Mouse (Mus musculus) hindbrain, embryonic 10.5 days (tissue): Measurements from ENCODE around the gene Pgbd5. TPM values are rescaled to one million over a fixed set of nuclear protein-coding genes. Genes with fewer than 3 reads are reported as not detected.

ENCODE experiments used
- DNase-seq: peaks from one replicate; pipeline ENCODE4 v3.0.0-alpha.2; 2017; ENCODE audit warnings: low spot score
- H3K27ac ChIP-seq: fragments of 300-500 bp; sonication (generic); 2 replicates; pipeline ENCODE4 v1.5.1; 2016; ENCODE audit warnings: mild to moderate bottlenecking, moderate library complexity
- H3K27me3 ChIP-seq: fragments of 300-500 bp; sonication (generic); 2 replicates; pipeline ENCODE4 v1.6.1; 2016; ENCODE audit warnings: mild to moderate bottlenecking; ENCODE audit not compliant: poor library complexity, insufficient read depth, severe bottlenecking
- H3K36me3 ChIP-seq: fragments of 300-500 bp; sonication (generic); 2 replicates; pipeline ENCODE4 v1.6.1; 2016; ENCODE audit warnings: mild to moderate bottlenecking, moderate library complexity
- H3K4me1 ChIP-seq: fragments of 300-500 bp; sonication (generic); replicated peaks from 2 replicates; pipeline ENCODE4 v1.6.1; 2016; ENCODE audit warnings: mild to moderate bottlenecking
- H3K4me3 ChIP-seq: fragments of 300-500 bp; sonication (generic); 2 replicates; pipeline ENCODE4 v1.5.1; 2016; ENCODE audit warnings: mild to moderate bottlenecking, moderate library complexity
- H3K9me3 ChIP-seq: fragments of 300-500 bp; sonication (generic); 2 replicates; pipeline ENCODE4 v1.6.1; 2016; ENCODE audit warnings: mild to moderate bottlenecking, moderate library complexity
- WGBS: fragments of 180-500 bp; shearing (Covaris S2); methylation state at CpG from one replicate; pipeline ENCODE4 v1.1.7; 2016; 5-methylcytosine and 5-hydroxymethylcytosine counted together
- polyA plus RNA-seq: library from polyadenylated mRNA; unstranded; fragments of >200 nt; fragmentation: Nextera tagmentation; extraction: Ambion mirVana; gene quantifications from 2 replicates; pipeline ENCODE4 v1.2.1, GENCODE M21; 2016

Gene Pgbd5
- polyA plus RNA-seq, 1 experiment from 2014 or later, result 2.7 TPM

DNA sequence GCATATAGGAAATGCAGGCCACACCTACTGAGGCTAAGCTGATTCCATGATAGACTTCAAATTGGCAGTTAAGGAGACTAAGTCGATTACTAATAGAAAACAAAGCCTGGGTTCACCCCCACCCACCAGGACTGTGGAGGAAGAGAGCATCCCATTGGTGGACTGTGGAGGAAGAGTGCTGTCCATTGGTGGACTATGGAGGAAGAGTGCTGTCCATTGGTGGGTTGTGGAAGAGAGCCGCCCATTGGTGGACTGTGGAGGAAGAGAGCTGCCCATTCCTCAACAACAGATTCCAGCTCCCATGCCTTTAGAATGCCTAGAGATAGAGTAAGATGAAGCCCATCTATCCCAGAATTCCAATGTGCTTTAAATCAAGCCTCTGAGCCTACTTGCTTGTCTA is 42.9 kb downstream of the Pgbd5 start:
- no peak for DNase-seq
- no peaks in the 10 kb centered on the region for H3K27me3 ChIP-seq
- H3K4me3 ChIP-seq, result no peak overlapping the region

DNA sequence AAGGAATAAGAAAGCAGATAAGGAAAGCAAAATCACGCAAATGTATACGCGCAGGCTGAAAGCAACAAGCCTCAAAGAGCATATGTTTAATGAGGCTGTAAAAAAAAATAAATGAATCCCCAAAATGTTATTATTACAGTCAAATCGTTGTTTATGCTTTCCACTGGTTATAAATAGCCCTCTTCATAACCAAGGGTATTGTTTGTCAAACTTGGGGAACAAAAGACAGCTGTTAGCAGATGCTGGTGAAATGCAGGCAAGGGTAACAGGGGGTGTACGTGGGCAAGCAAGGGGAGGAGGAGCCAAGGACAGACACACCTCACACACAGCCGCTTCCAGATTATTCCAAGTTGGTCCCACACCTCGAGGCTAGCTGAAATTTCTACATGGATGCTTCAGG is 44.1 kb downstream of the Pgbd5 start:
- Histone ChIP-seq H3K36me3 (no peaks in the 10 kb centered on the region), H3K27me3 (no peaks in the 10 kb centered on the region), H3K4me1 (peaks cover 15% of the 10 kb centered on the region), H3K4me3 (no peak overlapping the region), H3K9me3 (no peaks in the 10 kb centered on the region), H3K27ac (no peak overlapping the region)
- WGBS, result 87% methylated on average over 7 of the region's 7 CpGs
- DNase-seq, result no peak

More for the DNA sequence above, 42.9 kb downstream of the Pgbd5 start:
- Histone ChIP-seq H3K9me3 (no peaks in the 10 kb centered on the region), H3K36me3 (no peaks in the 10 kb centered on the region), H3K4me1 (peaks cover 15% of the 10 kb centered on the region), H3K27ac (no peak overlapping the region)
- 90% methylated on average over 2 of the region's 2 CpGs for WGBS

DNA sequence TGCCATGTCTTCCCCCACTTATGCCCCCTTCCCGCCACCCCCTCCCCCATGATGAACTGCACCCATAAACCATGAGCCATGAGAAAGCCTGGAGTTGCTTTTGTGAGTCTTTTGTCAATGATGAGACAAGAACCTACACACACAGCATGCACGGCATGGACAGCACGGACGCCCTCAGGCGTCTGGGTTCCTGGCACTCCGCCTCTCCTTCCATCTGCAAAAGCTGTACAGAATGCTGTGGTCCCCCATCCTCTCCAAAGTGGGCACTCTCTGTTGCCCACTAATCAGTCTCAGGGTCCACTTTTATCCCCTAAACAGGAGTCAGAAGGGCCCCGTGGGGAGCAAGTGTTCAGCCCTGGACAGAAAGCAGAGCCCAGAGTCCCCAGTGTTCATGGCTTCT is 44.5 kb downstream of the Pgbd5 start:
- Histone ChIP-seq H3K27ac (no peak overlapping the region), H3K4me3 (no peak overlapping the region), H3K4me1 (peaks cover 15% of the 10 kb centered on the region), H3K36me3 (no peaks in the 10 kb centered on the region), H3K9me3 (no peaks in the 10 kb centered on the region), H3K27me3 (no peaks in the 10 kb centered on the region)
- 90% methylated on average over 7 of the region's 7 CpGs for WGBS
- DNase-seq, result no peak

DNA sequence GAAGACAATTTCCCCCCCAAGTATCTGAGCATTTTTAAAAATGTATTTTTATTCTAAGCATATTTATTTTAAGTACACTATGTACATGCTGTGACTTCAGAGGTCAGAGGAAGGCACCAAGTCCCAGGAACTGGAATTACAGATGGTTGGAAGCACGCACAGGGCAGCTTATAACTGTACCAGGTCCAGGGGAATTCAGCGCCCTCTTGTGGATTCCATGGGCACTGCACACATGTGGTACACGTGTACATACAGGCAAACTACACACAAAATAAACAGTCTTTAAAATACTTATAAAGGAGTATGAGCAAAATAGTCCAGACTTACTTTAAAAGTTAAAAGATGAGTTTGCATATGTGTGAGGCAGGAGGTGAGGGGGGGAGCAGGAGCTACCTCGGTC is 45.5 kb downstream of the Pgbd5 start:
- Histone ChIP-seq H3K27ac (no peak overlapping the region), H3K36me3 (no peaks in the 10 kb centered on the region), H3K9me3 (no peaks in the 10 kb centered on the region), H3K4me3 (no peak overlapping the region), H3K27me3 (no peaks in the 10 kb centered on the region), H3K4me1 (peaks cover 15% of the 10 kb centered on the region)
- no peak for DNase-seq
- WGBS, result 80% methylated on average over 4 of the region's 4 CpGs

DNA sequence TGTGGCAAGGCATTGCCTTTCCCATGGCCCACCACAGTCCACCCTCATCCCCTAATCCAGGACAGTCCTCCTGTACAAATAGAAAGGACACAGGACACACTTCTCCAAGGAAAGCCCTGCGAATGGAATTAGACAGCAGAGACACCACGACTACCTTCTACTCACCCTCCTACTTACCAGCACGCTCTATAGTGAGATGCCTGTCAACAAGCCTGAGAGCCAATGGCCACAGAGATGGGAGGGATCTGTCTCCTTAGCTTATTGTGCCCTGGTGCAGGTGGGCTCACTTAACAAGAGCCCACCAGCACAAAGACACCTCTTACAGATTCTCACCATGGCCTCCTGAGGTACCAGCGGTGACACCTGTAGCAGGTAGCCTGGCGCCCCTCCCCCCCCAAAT is 46.4 kb downstream of the Pgbd5 start:
- WGBS, result 83% methylated on average over 5 of the region's 5 CpGs
- Histone ChIP-seq H3K27ac (no peak overlapping the region), H3K27me3 (no peaks in the 10 kb centered on the region), H3K36me3 (no peaks in the 10 kb centered on the region), H3K9me3 (no peaks in the 10 kb centered on the region), H3K4me3 (no peak overlapping the region), H3K4me1 (peaks cover 15% of the 10 kb centered on the region)
- no peak for DNase-seq

DNA sequence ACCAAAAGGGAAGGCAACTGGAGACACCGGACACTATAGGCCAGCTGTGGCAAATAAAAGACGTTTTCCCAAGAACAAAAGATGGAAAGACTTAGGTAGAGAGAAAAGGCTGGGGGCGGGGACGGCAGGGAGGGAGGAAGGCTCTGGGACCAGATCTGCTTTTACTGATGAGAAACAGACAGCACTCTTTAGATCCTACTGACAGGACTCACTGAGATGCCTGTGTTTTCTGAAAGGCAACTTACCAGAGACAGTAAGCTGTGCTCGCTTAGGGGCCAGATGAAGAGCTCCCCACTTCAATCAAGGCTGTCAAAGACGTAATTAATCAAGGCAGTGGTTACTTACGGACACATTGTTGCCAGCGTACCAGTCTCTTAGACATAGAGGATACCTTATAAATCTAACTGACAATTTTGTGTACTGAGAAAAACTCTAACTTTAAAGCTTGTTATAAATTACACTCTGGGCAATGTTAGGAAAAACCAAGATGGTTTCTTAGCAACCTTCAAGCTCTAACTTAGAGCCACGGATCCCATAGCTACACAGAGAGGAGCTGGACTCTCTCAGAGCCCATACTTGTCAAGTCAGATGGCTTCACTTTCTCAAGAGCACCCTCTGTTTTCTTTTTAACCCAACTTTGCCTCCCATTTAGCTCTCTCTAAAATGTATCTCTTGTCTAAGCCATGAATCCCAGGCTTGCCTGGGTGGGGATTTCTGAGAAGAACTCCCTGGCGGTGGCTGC is 47.0 kb downstream of the Pgbd5 start:
- WGBS, result 50% methylated on average over 10 of the region's 10 CpGs
- H3K4me1 ChIP-seq, result peaks cover 15% of the 10 kb centered on the region
- DNase-seq, result no peak
- no peaks in the 10 kb centered on the region for H3K36me3 ChIP-seq
- no peak overlapping the region for H3K4me3 ChIP-seq
- H3K27ac ChIP-seq, result no peak overlapping the region
- H3K27me3 ChIP-seq, result no peaks in the 10 kb centered on the region
- no peaks in the 10 kb centered on the region for H3K9me3 ChIP-seq

DNA sequence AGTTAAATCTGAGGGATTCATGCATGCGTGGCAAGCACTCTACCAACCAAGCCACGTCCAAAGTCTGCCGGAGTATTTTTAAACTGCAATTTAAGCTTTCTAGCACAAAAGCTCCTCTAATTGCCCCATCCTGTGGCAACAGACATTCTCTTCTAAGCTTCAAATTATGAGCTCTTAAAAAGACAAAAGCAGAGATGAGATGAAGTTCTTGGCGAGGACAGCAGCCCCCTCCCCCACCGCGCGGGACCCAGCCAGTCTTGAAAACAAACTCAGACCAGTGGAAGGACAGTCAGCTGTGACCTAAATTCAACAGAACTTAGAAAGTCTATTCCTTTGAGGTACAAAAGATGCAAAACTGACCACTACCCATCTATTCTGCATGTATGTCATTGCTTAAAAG is 48.3 kb downstream of the Pgbd5 start:
- 88% methylated on average over 7 of the region's 7 CpGs for WGBS
- H3K4me1 ChIP-seq, result peaks cover 15% of the 10 kb centered on the region
- no peaks in the 10 kb centered on the region for H3K9me3 ChIP-seq
- no peaks in the 10 kb centered on the region for H3K27me3 ChIP-seq
- no peak overlapping the region for H3K27ac ChIP-seq
- no peak overlapping the region for H3K4me3 ChIP-seq
- DNase-seq, result no peak
- H3K36me3 ChIP-seq, result no peaks in the 10 kb centered on the region

DNA sequence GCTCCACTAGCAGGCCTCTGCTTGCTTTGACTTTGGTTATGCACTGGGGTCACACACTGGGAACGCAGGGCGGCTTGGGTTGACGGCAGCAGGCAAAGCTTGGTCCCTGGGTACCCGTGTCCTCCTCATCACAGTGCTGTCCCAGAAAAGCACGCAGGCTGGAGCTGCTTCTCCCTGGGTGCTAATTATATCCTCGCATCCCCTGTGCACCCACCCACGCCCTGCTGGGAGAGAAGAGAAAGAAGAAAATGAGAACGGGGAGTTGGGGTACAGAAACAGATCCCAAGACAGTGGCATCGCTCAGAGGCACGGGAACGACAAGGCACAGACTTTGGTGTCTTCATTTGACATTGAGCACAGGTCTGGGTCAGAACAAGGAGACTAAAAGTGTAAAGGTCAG is 50.0 kb downstream of the Pgbd5 start:
- 88% methylated on average over 11 of the region's 11 CpGs for WGBS

DNA sequence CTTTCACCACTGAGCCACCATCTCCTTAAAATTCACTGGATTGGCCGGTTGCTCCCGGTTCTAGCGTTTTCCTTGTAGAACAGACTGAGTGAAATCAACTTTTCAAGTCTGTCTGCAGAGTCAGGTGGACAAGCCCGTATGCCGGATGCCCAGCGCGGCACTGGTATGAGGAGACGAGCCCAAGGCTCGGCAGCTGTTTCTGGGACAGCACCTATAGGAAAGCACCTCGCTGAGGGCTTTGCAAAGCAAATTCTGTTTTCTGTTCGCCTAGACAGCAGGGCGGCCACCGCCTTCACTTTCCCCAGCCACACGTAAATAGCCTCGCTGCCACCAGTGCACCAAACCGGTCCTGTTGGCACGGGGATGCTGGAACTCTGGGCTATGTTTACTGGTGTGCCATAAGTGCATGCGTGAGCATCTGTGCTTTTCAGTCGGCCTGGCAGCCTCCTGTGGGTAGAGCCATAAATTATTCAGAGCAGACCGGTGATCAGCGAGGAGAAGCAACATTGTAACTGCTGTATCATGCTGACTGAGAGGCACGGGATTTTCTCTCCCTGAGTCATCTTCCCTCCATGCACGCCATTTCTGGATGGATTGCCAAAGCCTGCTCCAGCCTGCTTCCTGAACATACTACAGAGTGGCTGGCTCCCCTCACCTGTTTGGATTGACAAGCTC is 53.1 kb downstream of the Pgbd5 start:
- no peak overlapping the region for H3K27ac ChIP-seq
- no peaks in the 10 kb centered on the region for H3K4me1 ChIP-seq
- H3K9me3 ChIP-seq, result no peaks in the 10 kb centered on the region
- WGBS, result 85% methylated on average over 23 of the region's 23 CpGs
- H3K27me3 ChIP-seq, result no peaks in the 10 kb centered on the region
- no peaks in the 10 kb centered on the region for H3K36me3 ChIP-seq
- no peak for DNase-seq
- no peak overlapping the region for H3K4me3 ChIP-seq

More for the DNA sequence above, 50.0 kb downstream of the Pgbd5 start:
- H3K27ac ChIP-seq, result no peak overlapping the region
- H3K9me3 ChIP-seq, result no peaks in the 10 kb centered on the region
- no peaks in the 10 kb centered on the region for H3K27me3 ChIP-seq
- DNase-seq, result no peak
- peaks cover 15% of the 10 kb centered on the region for H3K4me1 ChIP-seq
- H3K36me3 ChIP-seq, result no peaks in the 10 kb centered on the region
- H3K4me3 ChIP-seq, result no peak overlapping the region

DNA sequence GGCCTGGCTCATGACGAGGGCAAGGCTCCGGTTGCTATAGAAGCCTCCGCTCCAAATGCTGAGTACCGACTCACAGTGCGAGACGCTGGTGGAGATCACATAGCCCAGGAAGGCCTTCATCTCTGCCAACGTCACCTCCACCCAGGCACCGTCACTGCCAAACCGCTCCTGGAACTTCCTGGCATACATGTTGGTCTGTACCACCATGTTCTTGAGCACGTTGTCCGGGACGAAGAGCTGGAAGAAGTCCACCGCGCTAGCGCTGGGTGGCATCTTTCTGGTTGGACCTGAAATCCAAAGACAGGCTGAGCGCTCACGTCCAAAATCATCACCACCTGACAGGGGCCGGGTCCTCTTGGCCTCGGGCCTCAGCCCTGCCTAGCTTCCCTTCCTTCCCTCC is 55.1 kb downstream of the Pgbd5 start:
- Histone ChIP-seq H3K27ac (no peak overlapping the region), H3K4me3 (no peak overlapping the region), H3K4me1 (no peaks in the 10 kb centered on the region), H3K9me3 (no peaks in the 10 kb centered on the region), H3K27me3 (no peaks in the 10 kb centered on the region), H3K36me3 (no peaks in the 10 kb centered on the region)
- 94% methylated on average over 19 of the region's 19 CpGs for WGBS
- no peak for DNase-seq

DNA sequence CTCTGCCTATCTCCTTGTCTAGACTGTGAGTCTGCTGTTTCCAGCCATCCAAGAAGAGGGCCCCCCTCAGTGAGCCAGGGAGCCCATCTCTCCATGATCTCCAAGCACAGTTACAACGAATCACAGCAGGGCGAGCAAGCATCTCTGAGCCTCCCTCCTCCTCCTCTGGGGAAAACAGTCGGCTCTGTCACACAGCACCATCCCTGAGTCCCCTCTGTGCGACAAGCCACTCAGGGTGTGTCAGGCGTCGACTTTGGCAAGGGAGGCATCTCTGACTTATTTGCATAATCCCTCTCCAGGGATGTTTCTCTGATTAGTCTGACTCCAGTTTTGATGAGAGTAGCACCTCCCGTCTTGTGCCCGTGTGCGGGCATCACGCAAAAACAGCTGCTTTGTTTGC is 57.2 kb downstream of the Pgbd5 start:
- H3K4me1 ChIP-seq, result no peaks in the 10 kb centered on the region
- 65% methylated on average over 10 of the region's 10 CpGs for WGBS
- H3K4me3 ChIP-seq, result no peak overlapping the region
- H3K9me3 ChIP-seq, result no peaks in the 10 kb centered on the region
- H3K27me3 ChIP-seq, result no peaks in the 10 kb centered on the region
- no peaks in the 10 kb centered on the region for H3K36me3 ChIP-seq
- H3K27ac ChIP-seq, result no peak overlapping the region
- no peak for DNase-seq

DNA sequence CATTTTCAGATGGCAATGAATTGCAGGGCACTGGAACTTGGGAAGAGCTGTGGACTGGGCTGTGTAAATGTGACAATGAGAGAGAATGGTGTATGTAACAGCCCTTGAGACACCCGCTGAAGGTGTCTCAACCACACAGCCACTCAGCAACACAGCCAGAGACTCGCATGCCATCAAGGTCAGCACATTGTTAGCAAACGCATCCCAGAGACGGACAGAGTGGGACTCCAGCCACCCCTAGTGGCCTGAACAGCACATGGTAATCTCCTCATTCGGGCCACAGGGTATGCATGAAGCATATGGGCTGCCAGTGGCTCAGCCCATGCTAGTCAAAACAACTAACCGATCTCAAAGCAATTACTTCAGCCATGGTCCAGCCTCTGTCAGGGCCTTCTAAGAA is 60.2 kb downstream of the Pgbd5 start:
- 78% methylated on average over 6 of the region's 6 CpGs for WGBS
- H3K4me3 ChIP-seq, result no peak overlapping the region
- H3K36me3 ChIP-seq, result no peaks in the 10 kb centered on the region

DNA sequence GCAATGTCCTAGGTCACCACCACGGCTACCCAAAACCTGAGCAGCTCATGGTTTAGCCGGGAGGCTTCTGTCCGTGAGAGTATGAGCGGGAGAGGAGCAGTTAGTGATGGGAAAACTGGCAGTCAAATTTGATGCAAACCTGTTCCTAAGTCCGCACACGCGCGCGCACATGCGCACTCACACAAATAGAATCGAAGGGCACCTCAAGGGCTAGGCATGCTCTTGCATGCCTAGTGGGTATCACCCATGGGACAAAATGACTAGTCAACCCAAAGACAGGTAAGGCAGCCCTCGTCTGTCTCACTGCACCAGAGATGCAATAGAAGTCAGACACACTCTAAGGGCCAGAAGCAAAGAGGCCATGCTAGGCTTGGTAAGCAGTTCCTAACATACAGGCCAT is 63.1 kb downstream of the Pgbd5 start:
- no peak overlapping the region for H3K4me3 ChIP-seq
- H3K36me3 ChIP-seq, result no peaks in the 10 kb centered on the region
- H3K27ac ChIP-seq, result no peak overlapping the region
- DNase-seq, result no peak
- 94% methylated on average over 12 of the region's 12 CpGs for WGBS
- H3K9me3 ChIP-seq, result no peaks in the 10 kb centered on the region
- no peaks in the 10 kb centered on the region for H3K27me3 ChIP-seq
- no peaks in the 10 kb centered on the region for H3K4me1 ChIP-seq

More for the DNA sequence above, 60.2 kb downstream of the Pgbd5 start:
- no peaks in the 10 kb centered on the region for H3K9me3 ChIP-seq
- DNase-seq, result no peak
- no peaks in the 10 kb centered on the region for H3K27me3 ChIP-seq
- H3K4me1 ChIP-seq, result no peaks in the 10 kb centered on the region
- H3K27ac ChIP-seq, result no peak overlapping the region
